Mouse (Mus musculus) kidney, postnatal 4 days (tissue): Measurements from ENCODE around the gene Adamts18.

Experiments used
- DNase-seq, 2 experiments: peaks; one replicate each; pipeline ENCODE4 v3.0.0; 2021; ENCODE audit warnings: mixed read lengths in 2 of 2

Gene Adamts18

DNA sequence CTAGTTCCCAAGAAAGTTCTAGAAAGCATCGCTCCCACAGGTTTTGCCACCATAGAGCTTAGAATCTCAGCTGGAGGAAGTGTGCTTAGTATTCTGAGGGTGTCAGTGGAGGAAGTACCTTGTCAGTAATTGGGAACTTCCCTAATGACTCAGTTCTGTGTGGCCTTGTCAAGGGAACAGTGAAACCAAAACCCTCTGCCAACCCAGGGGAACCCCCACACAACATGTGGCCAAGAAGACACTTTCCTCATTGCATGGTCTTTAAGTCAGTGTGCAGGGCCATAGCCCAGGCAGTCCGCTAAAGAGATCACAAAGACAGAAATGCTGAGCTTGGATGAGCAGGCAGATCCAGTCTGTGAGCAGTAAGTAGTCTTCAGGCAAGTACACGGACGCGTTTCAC, 192.4 kb downstream of the Adamts18 start:
- DNase-seq, result no peak

DNA sequence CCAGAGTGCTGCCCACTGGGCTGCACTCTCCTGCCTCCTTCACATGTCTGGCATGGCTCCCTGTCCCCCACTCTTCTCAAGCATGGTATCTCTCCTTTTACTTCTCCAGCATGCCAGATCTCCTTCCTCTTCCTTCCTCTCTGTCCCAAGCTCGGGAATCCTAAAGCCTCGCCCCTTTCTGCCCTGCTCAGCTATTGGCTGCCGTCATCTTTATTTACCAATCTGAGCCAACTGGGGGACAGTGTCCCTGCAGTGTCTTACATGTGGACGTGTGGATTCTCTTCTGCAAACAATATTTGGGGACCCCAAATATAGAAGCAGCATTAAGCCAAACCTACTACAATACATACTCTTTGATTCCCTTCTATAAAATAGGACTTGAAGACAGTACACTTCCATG, 195.4 kb downstream of the Adamts18 start:
- no peak for DNase-seq

GRCm38 (mm10) chr8:113652450-113652849, 196.1 kb downstream of the Adamts18 start:
- DNase-seq, result no peak
